Mouse (Mus musculus) heart, embryonic 16.5 days (tissue): ENCODE results near the gene Cdkn2aip. TPM values are rescaled to one million over a fixed set of nuclear protein-coding genes. Genes with fewer than 3 reads are reported as not detected.

Source experiments
- ATAC-seq: fragments of 200-750 bp; cut with Nextera tagmentation; replicated peaks from 2 replicates; pipeline ENCODE4 v1.8.0; 2017; ENCODE audit warnings: moderate number of reproducible peaks; ENCODE audit not compliant: insufficient read depth, low FRiP score; ENCODE audit errors: extremely low read depth
- H3K27ac ChIP-seq: fragments of 300-500 bp; sonication (generic); 2 replicates; pipeline ENCODE4 v1.5.1; 2014; ENCODE audit warnings: mild to moderate bottlenecking, low read length, control low read depth, moderate library complexity
- H3K27me3 ChIP-seq: fragments of 300-500 bp; sonication (generic); 2 replicates; pipeline ENCODE4 v1.6.1; 2014; ENCODE audit warnings: low read length, mixed read lengths; ENCODE audit not compliant: control insufficient read depth, insufficient read depth
- H3K36me3 ChIP-seq: fragments of 300-500 bp; sonication (generic); 2 replicates; pipeline ENCODE4 v1.6.1; 2014; ENCODE audit not compliant: control insufficient read depth, insufficient read depth
- H3K4me1 ChIP-seq: fragments of 300-500 bp; sonication (generic); 2 replicates; pipeline ENCODE4 v1.6.1; 2014; ENCODE audit warnings: low read length, mixed read lengths; ENCODE audit not compliant: control insufficient read depth, insufficient read depth
- H3K4me2 ChIP-seq: fragments of 300-500 bp; sonication (generic); 2 replicates; pipeline ENCODE4 v1.6.1; 2014; ENCODE audit warnings: low read depth, mild to moderate bottlenecking, control low read depth, low read length
- H3K4me3 ChIP-seq: fragments of 300-500 bp; sonication (generic); 2 replicates; pipeline ENCODE4 v1.5.1; 2014; ENCODE audit warnings: mild to moderate bottlenecking, control low read depth, low read length
- H3K9ac ChIP-seq: fragments of 300-500 bp; sonication (generic); 2 replicates; pipeline ENCODE4 v1.6.1; 2014; ENCODE audit warnings: low read length, control low read depth
- H3K9me3 ChIP-seq: fragments of 300-500 bp; sonication (generic); replicated peaks from 2 replicates; pipeline ENCODE4 v1.6.1; 2016; ENCODE audit warnings: low read length; ENCODE audit not compliant: control insufficient read depth
- WGBS: fragments of 180-500 bp; shearing (Covaris S2); extraction: QIAGEN DNeasy Blood & Tissue Kit; methylation state at CpG from one replicate; pipeline ENCODE4 v1.1.7; 2014; 5-methylcytosine and 5-hydroxymethylcytosine counted together
- polyA plus RNA-seq: library from polyadenylated mRNA; unstranded; fragments of >200 nt; fragmentation: Nextera tagmentation; extraction: Ambion mirVana; gene quantifications from 2 replicates; pipeline ENCODE4 v1.2.1, GENCODE M21; 2015

Cdkn2aip gene
- polyA plus RNA-seq, 1 experiment from 2014 or later, result 17.2 TPM

GRCm38 (mm10) chr8:47744803-47745202 lies 31.1 kb upstream of the Cdkn2aip start:
- 0 out of 2 replicates have a peak, but pooled peaks cover 2% of the 10 kb centered on the region for H3K4me1 ChIP-seq
- H3K4me2 ChIP-seq, result no peak overlapping the region
- 70% methylated on average over 9 of the region's 9 CpGs for WGBS
- H3K27ac ChIP-seq, result no peak overlapping the region
- H3K27me3 ChIP-seq, result peaks cover 2% of the 10 kb centered on the region; the same call in 1 of the 2 replicates
- H3K9me3 ChIP-seq, result no peaks in the 10 kb centered on the region
- H3K9ac ChIP-seq, result no peak overlapping the region
- H3K4me3 ChIP-seq, result no peak overlapping the region
- no peak for ATAC-seq
- H3K36me3 ChIP-seq, result no peaks in the 10 kb centered on the region

- Histone ChIP-seq H3K36me3 (no peaks in the 10 kb centered on the region), H3K9me3 (no peaks in the 10 kb centered on the region), H3K4me1 (0 out of 2 replicates have a peak, but pooled peaks cover 2% of the 10 kb centered on the region), H3K9ac (no peak overlapping the region), H3K4me3 (no peak overlapping the region; the same call in 1 of the 2 replicates), H3K27ac (no peak overlapping the region), H3K27me3 (peaks cover 2% of the 10 kb centered on the region; the same call in 1 of the 2 replicates), H3K4me2 (peak overlapping the region; percentile 29; the same call in 1 of the 2 replicates)
- no peak for ATAC-seq
- WGBS, result 3% methylated on average over 11 of the region's 11 CpGs
Observed at GRCm38 (mm10) chr8:47743419-47743818, 29.7 kb upstream of the Cdkn2aip start.

- Histone ChIP-seq H3K27ac (no peak overlapping the region), H3K36me3 (no peaks in the 10 kb centered on the region), H3K9me3 (no peaks in the 10 kb centered on the region), H3K27me3 (peaks cover 2% of the 10 kb centered on the region; the same call in 1 of the 2 replicates), H3K9ac (no peak overlapping the region), H3K4me1 (0 out of 2 replicates have a peak, but pooled peaks cover 2% of the 10 kb centered on the region), H3K4me2 (peak overlapping the region; percentile 29; the same call in 1 of the 2 replicates), H3K4me3 (no peak overlapping the region; the same call in 1 of the 2 replicates)
- ATAC-seq, result no peak
- WGBS, result 32% methylated on average over 8 of the region's 8 CpGs
Observed at GRCm38 (mm10) chr8:47742992-47743391, 29.3 kb upstream of the Cdkn2aip start.

DNA sequence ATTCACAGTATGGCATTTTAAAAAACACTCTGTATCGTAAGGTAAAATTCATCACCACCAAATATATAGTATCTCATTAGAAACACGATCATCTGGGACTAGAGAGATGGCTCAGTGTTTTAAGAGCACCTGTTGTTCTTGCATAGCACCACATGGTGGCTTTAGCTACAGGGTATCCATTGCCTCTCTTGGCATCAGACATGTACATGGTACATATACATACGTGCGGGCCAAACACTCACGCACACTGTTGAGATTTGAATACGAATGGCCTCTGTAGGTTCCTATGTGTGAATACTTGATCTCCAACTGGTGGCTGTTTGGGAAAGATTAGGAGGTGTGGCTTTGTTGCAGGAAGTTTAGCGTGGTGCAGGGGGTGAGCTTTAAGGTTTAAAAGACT lies 28.6 kb upstream of the Cdkn2aip start:
- peaks cover 2% of the 10 kb centered on the region; the same call in 1 of the 2 replicates for H3K27me3 ChIP-seq
- no peak overlapping the region for H3K4me3 ChIP-seq
- H3K9ac ChIP-seq, result no peak overlapping the region
- H3K4me1 ChIP-seq, result 0 out of 2 replicates have a peak, but pooled peaks cover 2% of the 10 kb centered on the region
- no peaks in the 10 kb centered on the region for H3K9me3 ChIP-seq
- H3K36me3 ChIP-seq, result no peaks in the 10 kb centered on the region
- H3K4me2 ChIP-seq, result no peak overlapping the region
- WGBS, result 74% methylated on average over 7 of the region's 7 CpGs
- H3K27ac ChIP-seq, result no peak overlapping the region
- ATAC-seq, result no peak

DNA sequence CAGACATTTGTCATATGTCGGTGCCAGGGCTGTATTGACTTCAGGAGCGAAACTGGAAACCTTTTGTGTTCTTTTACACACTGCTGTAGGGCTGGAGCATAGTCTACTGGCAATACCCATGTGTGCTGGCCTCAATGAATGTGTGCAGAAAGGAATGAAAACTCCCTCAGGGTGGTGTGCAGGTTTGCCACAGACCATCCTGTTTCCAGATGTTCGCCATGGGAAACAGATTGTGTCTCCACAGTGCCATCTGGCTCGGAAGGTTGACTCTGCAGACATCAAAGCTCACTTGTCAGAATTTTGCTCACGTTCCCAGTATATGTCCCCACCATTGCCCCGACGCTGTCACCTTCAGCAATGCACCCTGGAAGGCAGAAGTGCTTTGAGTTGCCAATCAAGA lies 23.4 kb upstream of the Cdkn2aip start:
- no peak overlapping the region for H3K27ac ChIP-seq
- no peaks in the 10 kb centered on the region for H3K9me3 ChIP-seq
- H3K4me2 ChIP-seq, result no peak overlapping the region
- no peaks in the 10 kb centered on the region for H3K36me3 ChIP-seq
- WGBS, result 53% methylated on average over 7 of the region's 7 CpGs
- no peaks in the 10 kb centered on the region for H3K4me1 ChIP-seq
- 0 out of 2 replicates have a peak, but pooled peaks cover 2% of the 10 kb centered on the region for H3K27me3 ChIP-seq
- H3K4me3 ChIP-seq, result no peak overlapping the region
- ATAC-seq, result no peak
- no peak overlapping the region for H3K9ac ChIP-seq

GRCm38 (mm10) chr8:47729324-47729723 lies 15.6 kb upstream of the Cdkn2aip start:
- Histone ChIP-seq H3K4me3 (no peak overlapping the region), H3K9me3 (no peaks in the 10 kb centered on the region), H3K9ac (no peak overlapping the region), H3K4me2 (no peak overlapping the region), H3K4me1 (no peaks in the 10 kb centered on the region), H3K27me3 (no peaks in the 10 kb centered on the region), H3K27ac (no peak overlapping the region), H3K36me3 (no peaks in the 10 kb centered on the region)
- no peak for ATAC-seq
- 70% methylated on average over 7 of the region's 7 CpGs for WGBS

GRCm38 (mm10) chr8:47726945-47727344 lies 13.2 kb upstream of the Cdkn2aip start:
- Histone ChIP-seq H3K9ac (no peak overlapping the region), H3K36me3 (no peaks in the 10 kb centered on the region), H3K27ac (no peak overlapping the region), H3K27me3 (no peaks in the 10 kb centered on the region), H3K4me3 (no peak overlapping the region), H3K4me1 (no peaks in the 10 kb centered on the region), H3K9me3 (no peaks in the 10 kb centered on the region), H3K4me2 (no peak overlapping the region)
- no peak for ATAC-seq
- WGBS, result 45% methylated on average over 6 of the region's 6 CpGs

GRCm38 (mm10) chr8:47721609-47722008 lies 7.9 kb upstream of the Cdkn2aip start:
- H3K36me3 ChIP-seq, result no peaks in the 10 kb centered on the region
- 52% methylated on average over 4 of the region's 4 CpGs for WGBS
- ATAC-seq, result no peak
- no peaks in the 10 kb centered on the region for H3K9me3 ChIP-seq
- H3K27me3 ChIP-seq, result no peaks in the 10 kb centered on the region
- peaks cover 2% of the 10 kb centered on the region; the same call in 1 of the 2 replicates for H3K4me1 ChIP-seq
- H3K4me3 ChIP-seq, result no peak overlapping the region
- H3K9ac ChIP-seq, result no peak overlapping the region
- H3K27ac ChIP-seq, result no peak overlapping the region
- H3K4me2 ChIP-seq, result no peak overlapping the region

- H3K4me2 ChIP-seq, result peak overlapping the region; percentile 48
- H3K36me3 ChIP-seq, result no peaks in the 10 kb centered on the region
- no peak overlapping the region; the same call in 1 of the 2 replicates for H3K27ac ChIP-seq
- peaks cover 5% of the 10 kb centered on the region for H3K4me1 ChIP-seq
- no peaks in the 10 kb centered on the region for H3K9me3 ChIP-seq
- WGBS, result 13% methylated on average over 11 of the region's 11 CpGs
- no peak for ATAC-seq
- H3K27me3 ChIP-seq, result no peaks in the 10 kb centered on the region
- H3K4me3 ChIP-seq, result peak overlapping the region; percentile 12; the same call in 1 of the 2 replicates
- H3K9ac ChIP-seq, result peak overlapping the region; percentile 43; the same call in 1 of the 2 replicates
Observed at GRCm38 (mm10) chr8:47718641-47719040, 4.9 kb upstream of the Cdkn2aip start.
